Mouse (Mus musculus) MEL (cell line): ENCODE measurements around the gene Lrrc18. TPM values are rescaled to one million over a fixed set of nuclear protein-coding genes. Genes with fewer than 3 reads are reported as not detected.

Source experiments
- DNase-seq: peaks from one replicate; pipeline ENCODE4 v3.0.0; 2011; ENCODE audit warnings: low read depth, low spot score
- H3K27ac ChIP-seq: 2 replicates; pipeline ENCODE4 v1.5.1; 2012; ENCODE audit warnings: low read depth, mild to moderate bottlenecking, control low read depth, low read length, moderate library complexity; ENCODE audit not compliant: control insufficient read depth
- H3K27me3 ChIP-seq, 2 experiments: fragments of 150-350 bp in 1 of 2; sonication (generic) in 1 of 2; 2 replicates each; pipeline ENCODE4 v1.6.1; 2012; ENCODE audit warnings: low read length in 2 of 2, mild to moderate bottlenecking in 2 of 2, improper control_type of control experiment in 1 of 2, moderate library complexity in 1 of 2; ENCODE audit not compliant: insufficient read depth in 2 of 2, control insufficient read depth in 1 of 2
- H3K36me3 ChIP-seq, 2 experiments: 2 replicates each; pipeline ENCODE4 v1.6.1; 2012 to 2014; ENCODE audit warnings: low read length in 2 of 2, improper control_type of control experiment in 1 of 2, inconsistent platforms in 1 of 2, mild to moderate bottlenecking in 1 of 2; ENCODE audit not compliant: insufficient read depth in 2 of 2, control insufficient read depth in 1 of 2
- H3K4me1 ChIP-seq, 2 experiments: fragments of 150-350 bp in 1 of 2; sonication (generic) in 1 of 2; 2 replicates each; pipeline ENCODE4 v1.6.1; 2012; ENCODE audit warnings: low read length in 2 of 2, improper control_type of control experiment in 1 of 2, mild to moderate bottlenecking in 1 of 2; ENCODE audit not compliant: insufficient read depth in 2 of 2, control insufficient read depth in 1 of 2
- H3K4me3 ChIP-seq, 2 experiments: fragments of 150-350 bp in 1 of 2; sonication (generic) in 1 of 2; 2 replicates each; pipeline ENCODE4 v1.5.1; 2012; ENCODE audit warnings: low read depth in 2 of 2, low read length in 2 of 2, mild to moderate bottlenecking in 2 of 2, moderate library complexity in 2 of 2, control low read depth in 1 of 2, improper control_type of control experiment in 1 of 2; ENCODE audit not compliant: control insufficient read depth in 1 of 2, insufficient read depth in 1 of 2
- H3K79me2 ChIP-seq: 2 replicates; pipeline ENCODE4 v1.6.1; 2012; ENCODE audit warnings: mild to moderate bottlenecking, low read length, moderate library complexity; ENCODE audit not compliant: control insufficient read depth, poor library complexity, insufficient read depth
- H3K9ac ChIP-seq: 2 replicates; pipeline ENCODE4 v1.6.1; 2012; ENCODE audit warnings: low read depth, mild to moderate bottlenecking, control low read depth, low read length, moderate library complexity; ENCODE audit not compliant: control insufficient read depth, poor library complexity, severe bottlenecking
- H3K9me3 ChIP-seq: fragments of 150-350 bp; sonication (generic); replicated peaks from 2 replicates; pipeline ENCODE4 v1.6.1; 2012; ENCODE audit warnings: mild to moderate bottlenecking, low read length, improper control_type of control experiment, moderate library complexity; ENCODE audit not compliant: insufficient read depth
- BHLHE40 ChIP-seq: IDR thresholded peaks from 2 replicates; pipeline ENCODE4 v1.6.1; 2012; ENCODE audit warnings: low read depth, mild to moderate bottlenecking, inconsistent platforms, low read length, improper control_type of control experiment, borderline replicate concordance
- CTCF ChIP-seq, 3 experiments: IDR thresholded peaks in 2 of 3; conservative IDR thresholded peaks in 1 of 3; 2 replicates each; pipeline ENCODE4 v1.5.1; 2011 to 2012; ENCODE audit warnings: low read length in 3 of 3, low read depth in 2 of 3, mild to moderate bottlenecking in 2 of 3, improper control_type of control experiment in 1 of 3, inconsistent platforms in 1 of 3, mixed read lengths in 1 of 3, moderate library complexity in 1 of 3; ENCODE audit not compliant: control insufficient read depth in 1 of 3, insufficient read depth in 1 of 3, poor library complexity in 1 of 3, severe bottlenecking in 1 of 3
- EP300 ChIP-seq, 2 experiments: IDR thresholded peaks; 2 replicates each; pipeline ENCODE4 v1.6.1; 2011; ENCODE audit warnings: improper control_type of control experiment in 2 of 2, low read length in 2 of 2, low read depth in 1 of 2, mild to moderate bottlenecking in 1 of 2
- GABPA ChIP-seq: IDR thresholded peaks from 2 replicates; pipeline ENCODE4 v1.6.1; 2012; ENCODE audit warnings: low read depth, mild to moderate bottlenecking, inconsistent platforms, low read length, improper control_type of control experiment, moderate library complexity
- HCFC1 ChIP-seq: IDR thresholded peaks from 2 replicates; pipeline ENCODE4 v1.6.1; 2012; ENCODE audit warnings: low read depth, mild to moderate bottlenecking, inconsistent platforms, low read length, improper control_type of control experiment, moderate library complexity
- JUND ChIP-seq: IDR thresholded peaks from 2 replicates; pipeline ENCODE4 v1.6.1; 2011; ENCODE audit warnings: low read depth, mild to moderate bottlenecking, improper control_type of control experiment, low read length
- MAFK ChIP-seq: IDR thresholded peaks from 2 replicates; pipeline ENCODE4 v1.6.1; 2011; ENCODE audit warnings: low read depth, mild to moderate bottlenecking, low read length, improper control_type of control experiment, borderline replicate concordance
- MAX ChIP-seq: IDR thresholded peaks from 2 replicates; pipeline ENCODE4 v1.6.1; 2011; ENCODE audit warnings: low read length, improper control_type of control experiment
- MAZ ChIP-seq: IDR thresholded peaks from 2 replicates; pipeline ENCODE4 v1.6.1; 2012; ENCODE audit warnings: low read depth, mild to moderate bottlenecking, inconsistent platforms, low read length, improper control_type of control experiment
- MXI1 ChIP-seq: IDR thresholded peaks from 2 replicates; pipeline ENCODE4 v1.6.1; 2011; ENCODE audit warnings: mild to moderate bottlenecking, low read depth, low read length, improper control_type of control experiment
- MYC ChIP-seq: IDR thresholded peaks from 2 replicates; pipeline ENCODE4 v1.6.1; 2011; ENCODE audit warnings: low read depth, mild to moderate bottlenecking, low read length, improper control_type of control experiment, moderate library complexity
- NRF1 ChIP-seq: IDR thresholded peaks from 2 replicates; pipeline ENCODE4 v1.6.1; 2014; ENCODE audit warnings: low read depth, mild to moderate bottlenecking, inconsistent platforms, low read length, improper control_type of control experiment, moderate library complexity; ENCODE audit not compliant: poor library complexity, insufficient read depth, severe bottlenecking
- POLR2AphosphoS5 ChIP-seq: IDR thresholded peaks from 2 replicates; pipeline ENCODE4 v1.6.1; 2012; ENCODE audit warnings: low read depth, borderline replicate concordance, mild to moderate bottlenecking, inconsistent platforms, low read length, moderate library complexity, mixed read lengths
- RAD21 ChIP-seq: IDR thresholded peaks from 2 replicates; pipeline ENCODE4 v1.6.1; 2011; ENCODE audit warnings: mild to moderate bottlenecking, low read depth, low read length, improper control_type of control experiment
- RCOR1 ChIP-seq: IDR thresholded peaks from 2 replicates; pipeline ENCODE4 v1.6.1; 2012; ENCODE audit warnings: low read depth, mild to moderate bottlenecking, inconsistent platforms, low read length, improper control_type of control experiment
- SIN3A ChIP-seq: IDR thresholded peaks from 2 replicates; pipeline ENCODE4 v1.6.1; 2012; ENCODE audit warnings: low read length, improper control_type of control experiment, inconsistent platforms
- SMC3 ChIP-seq: IDR thresholded peaks from 2 replicates; pipeline ENCODE4 v1.6.1; 2011; ENCODE audit warnings: low read depth, low read length, improper control_type of control experiment
- TAL1 ChIP-seq: IDR thresholded peaks from 2 replicates; pipeline ENCODE4 v1.6.1; 2012; ENCODE audit warnings: mild to moderate bottlenecking, inconsistent platforms, low read length, moderate library complexity, mixed read lengths
- UBTF ChIP-seq: IDR thresholded peaks from 2 replicates; pipeline ENCODE4 v1.6.1; 2012; ENCODE audit warnings: low read depth, mild to moderate bottlenecking, inconsistent platforms, low read length, improper control_type of control experiment, moderate library complexity, borderline replicate concordance; ENCODE audit not compliant: insufficient read depth
- USF1 ChIP-seq: IDR thresholded peaks from 2 replicates; pipeline ENCODE4 v1.6.1; 2014; ENCODE audit warnings: low read depth, mild to moderate bottlenecking, inconsistent platforms, low read length, improper control_type of control experiment, moderate library complexity
- ZC3H11A ChIP-seq: IDR thresholded peaks from 2 replicates; pipeline ENCODE4 v1.6.1; 2012; ENCODE audit warnings: low read depth, mild to moderate bottlenecking, inconsistent platforms, low read length, improper control_type of control experiment
- ZMIZ1 ChIP-seq: IDR thresholded peaks from 2 replicates; pipeline ENCODE4 v1.6.1; 2012; ENCODE audit warnings: low read depth, mild to moderate bottlenecking, inconsistent platforms, low read length, improper control_type of control experiment, moderate library complexity
- polyA plus RNA-seq, 2 experiments: library from polyadenylated mRNA; stranded (reverse) in 1 of 2; unstranded in 1 of 2; fragments of >175 nt in 1 of 2; fragments of >200 nt in 1 of 2; gene quantifications; 2 replicates each; pipeline versions ENCODE4 v1.2.1 to v1.2.4; 2012; ENCODE audit warnings: low replicate concordance in 2 of 2, low read depth in 1 of 2; ENCODE audit not compliant: insufficient read length in 2 of 2, insufficient read depth in 1 of 2, missing spikeins in 1 of 2
- total RNA-seq: library from RNA; depleted of rRNA; stranded (reverse); fragments of 300-350 nt; gene quantifications from 2 replicates; pipeline ENCODE4 v1.2.3, GENCODE M21; 2012

Lrrc18 gene
- total and polyA plus RNA-seq, 3 experiments, result 0.03 TPM; not detected in 2

DNA sequence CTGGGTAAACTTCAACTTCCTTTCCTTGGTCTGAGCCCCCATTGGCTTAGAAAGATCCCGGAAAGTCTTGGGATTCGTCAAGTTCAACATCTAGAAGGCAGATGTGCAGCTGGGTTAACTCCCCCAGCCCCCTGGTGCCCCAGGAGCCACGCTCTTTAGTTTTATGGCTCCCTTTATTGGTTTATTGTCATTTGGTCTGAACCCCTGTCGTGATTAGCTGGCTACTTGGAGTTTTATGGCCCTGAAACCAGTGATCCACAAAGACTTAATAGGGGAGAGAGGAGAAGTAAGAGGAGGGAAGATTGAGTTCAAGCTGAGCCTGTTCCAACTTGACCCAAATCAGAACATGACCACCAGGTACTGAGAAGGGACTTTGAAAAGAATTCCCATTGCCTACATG is 4.5 kb upstream of the Lrrc18 start:
- no peaks in the 10 kb centered on the region for H3K27me3 ChIP-seq
- TF ChIP-seq ZC3H11A (no peak), HCFC1 (no peak), ZMIZ1 (no peak), POLR2AphosphoS5 (no peak), SIN3A (no peak), MYC (no peak), MAZ (no peak), CTCF (IDR thresholded peaks at IDR 0.05 in 2 of 3, conservative IDR thresholded peaks at IDR 0.05 in 1 of 3; ENCODE audit: control insufficient read depth in 1 of 3, insufficient read depth in 1 of 3, low read depth in 2 of 3, low read length in 3 of 3, poor library complexity in 1 of 3, severe bottlenecking in 1 of 3) (no peak), TAL1 (no peak), JUND (no peak), MXI1 (no peak), BHLHE40 (no peak), RAD21 (no peak), EP300 (IDR thresholded peaks at IDR 0.05; ENCODE audit: low read depth in 1 of 2, low read length in 2 of 2) (no peak), SMC3 (no peak), NRF1 (no peak), GABPA (no peak), USF1 (no peak)
- TF ChIP-seq, all 39 proteins: peak for 0
- Histone ChIP-seq H3K9me3 (no peaks in the 10 kb centered on the region), H3K4me1 (no peaks in the 10 kb centered on the region), H3K36me3 (peaks cover 0 to 2% of the 10 kb centered on the region in 2 experiments; a peak in 1 of 4 replicates), H3K9ac (no peak overlapping the region), H3K79me2 (no peaks in the 10 kb centered on the region), H3K4me3 (no peak overlapping the region), H3K27ac (no peak overlapping the region)
- DNase-seq, result no peak

DNA sequence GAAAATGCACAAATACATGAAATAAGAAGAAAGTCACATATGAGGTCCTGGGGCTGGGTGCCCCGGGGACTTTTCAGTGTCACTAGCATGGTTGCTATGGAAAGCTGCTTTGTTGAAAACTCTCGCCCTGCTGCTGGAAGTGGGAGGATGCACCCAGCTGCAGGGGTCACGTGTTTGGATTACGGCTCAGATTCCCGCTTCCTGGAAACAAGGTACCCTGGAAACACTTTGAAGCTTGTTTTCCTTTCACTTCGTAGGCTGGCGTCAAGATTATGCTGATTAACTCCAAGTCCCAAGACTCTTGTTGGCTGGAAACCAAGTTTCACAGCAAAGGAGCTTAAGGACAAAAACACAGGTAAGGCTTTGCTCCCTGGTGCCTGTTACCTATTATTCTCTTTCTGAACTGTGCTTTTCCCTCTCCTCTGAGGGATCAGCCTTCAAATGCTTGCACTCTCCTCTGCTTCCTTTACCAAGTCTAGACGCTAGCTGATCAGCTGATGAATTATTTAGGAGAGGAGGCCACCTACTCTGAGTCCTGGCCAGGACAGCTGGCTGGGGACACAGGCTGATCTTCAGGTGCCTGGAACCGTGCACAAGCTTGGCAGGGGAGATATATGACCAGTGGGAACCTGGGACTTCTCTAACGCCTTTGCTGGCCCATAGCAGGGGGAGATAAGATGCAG is 3.9 kb downstream of the Lrrc18 start:
- no peak overlapping the region for H3K27ac ChIP-seq
- no peak for DNase-seq
- no peak for TF ChIP-seq RCOR1
- TF ChIP-seq MYC, result no peak
- no peak for TF ChIP-seq HCFC1
- TF ChIP-seq SIN3A, result no peak
- no peak for TF ChIP-seq GABPA
- no peak for TF ChIP-seq MAFK
- TF ChIP-seq UBTF, result no peak
- TF ChIP-seq RAD21, result no peak
- no peak for TF ChIP-seq USF1
- no peak for TF ChIP-seq MAX
- no peak for TF ChIP-seq MXI1
- TF ChIP-seq EP300 (IDR thresholded peaks at IDR 0.05; ENCODE audit: low read depth in 1 of 2, low read length in 2 of 2), result no peak
- TF ChIP-seq ZC3H11A, result no peak
- no peak for TF ChIP-seq TAL1
- H3K27me3 ChIP-seq, result no peaks in the 10 kb centered on the region
- H3K4me1 ChIP-seq, result no peaks in the 10 kb centered on the region
- H3K4me3 ChIP-seq, result no peak overlapping the region
- H3K36me3 ChIP-seq, result no peaks in the 10 kb centered on the region
- no peak overlapping the region for H3K9ac ChIP-seq
- no peaks in the 10 kb centered on the region for H3K79me2 ChIP-seq
- H3K9me3 ChIP-seq, result no peaks in the 10 kb centered on the region
